Mouse (Mus musculus): ENCODE measurements around the gene Tmem9b. TPM values are rescaled to one million over a fixed set of nuclear protein-coding genes. Genes with fewer than 3 reads are reported as not detected.

The Tmem9b gene
- total RNA-seq (2021) = 39.8 and 41.5 TPM in 2 replicates
- long read RNA-seq, transcript Tmem9b-201 (5 exons, 1,703 nt) = major isoform, 70 of 79 reads
- long read RNA-seq, partial matches to known transcripts = 3 of 79 reads
- long read RNA-seq, other reads (novel, unspliced or antisense) = 6 of 79 reads

GRCm38 (mm10) chr7:109752008-109752925, at the start of gene Tmem9b:
Tmem9b (minus strand) TSS chr7:109752875.
- DNase-seq = peak; percentile 86

- no peak for DNase-seq
Measured at GRCm38 (mm10) chr7:109800626-109801025, 48.0 kb upstream of the Tmem9b start.

- no peak for DNase-seq
Measured at GRCm38 (mm10) chr7:109799168-109799567, 46.5 kb upstream of the Tmem9b start.

- no peak for DNase-seq
Measured at GRCm38 (mm10) chr7:109795564-109795963, 42.9 kb upstream of the Tmem9b start.

- no peak for DNase-seq
Measured at GRCm38 (mm10) chr7:109794556-109794955, 41.9 kb upstream of the Tmem9b start.

GRCm38 (mm10) chr7:109792759-109793158, 40.1 kb upstream of the Tmem9b start:
- DNase-seq = peak; percentile 36

GRCm38 (mm10) chr7:109790818-109791217, 38.1 kb upstream of the Tmem9b start:
- DNase-seq = no peak

- DNase-seq = no peak
Measured at GRCm38 (mm10) chr7:109787860-109788259, 35.2 kb upstream of the Tmem9b start.

- DNase-seq = no peak
Measured at GRCm38 (mm10) chr7:109783281-109783680, 30.6 kb upstream of the Tmem9b start.

GRCm38 (mm10) chr7:109781470-109782203, 29.0 kb upstream of the Tmem9b start, which contains the start of gene Nrip3:
Nrip3 (minus strand) TSS chr7:109782025.
- DNase-seq = peak; percentile 75

GRCm38 (mm10) chr7:109781087-109781469, 28.4 kb upstream of the Tmem9b start:
- no peak for DNase-seq

GRCm38 (mm10) chr7:109772251-109772650, 19.6 kb upstream of the Tmem9b start:
- DNase-seq = no peak

GRCm38 (mm10) chr7:109768699-109769383, 16.2 kb upstream of the Tmem9b start:
- no peak for DNase-seq

GRCm38 (mm10) chr7:109767575-109768350, 15.1 kb upstream of the Tmem9b start:
- no peak for DNase-seq

- DNase-seq = no peak
Measured at GRCm38 (mm10) chr7:109764009-109764408, 11.3 kb upstream of the Tmem9b start.

GRCm38 (mm10) chr7:109756291-109756690, 3.6 kb upstream of the Tmem9b start:
- no peak for DNase-seq

GRCm38 (mm10) chr7:109754034-109754433, 1.4 kb upstream of the Tmem9b start:
- DNase-seq = no peak

- DNase-seq = no peak
Measured at GRCm38 (mm10) chr7:109751427-109752007, 1.2 kb downstream of the Tmem9b start.

- DNase-seq = no peak
Measured at GRCm38 (mm10) chr7:109747747-109748146, 4.9 kb downstream of the Tmem9b start.

- no peak for DNase-seq
Measured at GRCm38 (mm10) chr7:109741703-109742102, 11.0 kb downstream of the Tmem9b start.

- DNase-seq = no peak
Measured at GRCm38 (mm10) chr7:109741060-109741459, 11.6 kb downstream of the Tmem9b start.

All from adrenal gland, postnatal 25 days (tissue).